Mouse (Mus musculus): ENCODE data around the gene Slc5a12. TPM values are rescaled to one million over a fixed set of nuclear protein-coding genes. Genes with fewer than 3 reads are reported as not detected.

Gene Slc5a12
- not detected for polyA plus RNA-seq (2017; shearing (Covaris generic))

GRCm38 (mm10) chr2:110596932-110597331 lies at the start of gene Slc5a12:
Gene Slc5a12, plus strand, starts transcription at chr2:110597298.

Other genes with a start within 250 kb of the Slc5a12 start
- gene Fibin, start 234.1 kb upstream of the Slc5a12 start, polyA plus RNA-seq (2017; shearing (Covaris generic)): not detected
- gene Muc15, start 124.0 kb downstream of the Slc5a12 start, polyA plus RNA-seq (2017; shearing (Covaris generic)): not detected

Data from inflammation-experienced regulatory T-cells (primary cell).